Mouse (Mus musculus): ENCODE measurements around the gene Wdr45.
"Not testable (repeated sequence)": the region's sequence is repeated elsewhere in the genome, so short reads cannot be mapped to it uniquely, and the experiment has no call there.

DNA sequence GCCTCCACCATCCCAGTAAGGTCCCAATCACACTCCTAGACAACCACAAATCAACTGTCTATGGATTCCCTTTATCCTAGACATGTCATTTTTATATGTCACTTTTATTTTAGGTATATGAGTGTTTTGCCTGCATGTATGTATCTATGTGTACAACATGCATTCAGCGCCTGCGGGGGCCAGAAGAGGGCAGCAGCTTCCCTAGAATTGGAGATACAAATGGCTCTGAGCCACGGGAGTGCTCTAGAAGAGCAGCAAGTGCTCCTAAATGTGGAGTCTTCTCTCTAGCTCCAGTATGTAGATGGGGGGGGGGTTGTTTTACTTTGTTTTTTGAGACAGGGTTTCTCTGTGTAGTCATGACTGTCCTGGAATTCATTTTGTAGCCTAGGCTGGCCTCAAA, 39.5 kb downstream of the Wdr45 start:
- not testable (repeated sequence) for TF ChIP-seq CTCF (IDR thresholded peaks at IDR 0.05; ENCODE audit: low read depth, low read length); TAL1 (conservative IDR thresholded peaks at IDR 0.05; ENCODE audit: low read depth, low read length)
